Comparison of ENCODE assay signal across 13 mouse cellular contexts in the genomic region with DNA sequence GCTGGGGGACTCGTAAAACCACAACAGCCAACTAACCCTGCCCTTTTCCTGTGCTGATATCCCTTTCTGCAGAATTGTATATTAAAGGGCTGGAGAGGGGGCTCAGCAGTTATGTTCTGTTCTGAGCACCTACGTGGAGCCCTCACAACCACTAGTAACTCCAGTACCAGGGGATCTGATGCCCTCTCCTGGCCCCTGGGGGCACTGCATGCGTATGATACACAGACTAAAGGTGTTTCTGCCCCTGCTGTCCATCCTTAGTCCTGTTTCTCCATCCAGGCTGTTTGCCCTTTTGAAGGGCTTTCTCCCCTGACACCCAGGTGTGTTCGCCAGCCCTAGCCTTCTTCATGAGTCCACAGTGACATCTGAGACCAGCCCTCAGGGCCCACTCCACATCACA.
DNase-seq lines count a peak whose midpoint lies in the region; ATAC-seq and TF ChIP-seq lines count a peak whose summit lies in the region.
"Had no signal": no experiment of that assay in that cellular context is flagged by ENCODE, and none has a peak within 500 bp of the region (broad histone marks: within the 10 kb centered on the region; RNA-seq: fewer than 3 reads in every experiment).

No protein-coding gene starts in this region.

- intact Hi-C loops in heart, postnatal 14 days (cut with DNase I), result no loop called here

- no peak overlapping the region for H3K4me3 ChIP-seq in intestine, postnatal 0 days (ENCODE audit: low read depth, low read length)
- H3K4me3 ChIP-seq in intestine, embryonic 15.5 days (replicated peaks), result no peak overlapping the region
- H3K4me3 ChIP-seq in bone marrow, adult 2 months (replicated peaks; ENCODE audit: control insufficient read depth, low read depth, low read length), result no peak overlapping the region
- H3K4me3 ChIP-seq: embryonic facial prominence, embryonic 15.5 days; hindbrain, embryonic 15.5 days; limb, embryonic 15.5 days had no signal

- H3K4me1 ChIP-seq in intestine, postnatal 0 days (replicated peaks; ENCODE audit: control insufficient read depth, insufficient read depth, low read length), result no peaks in the 10 kb centered on the region
- H3K4me1 ChIP-seq in intestine, embryonic 15.5 days (replicated peaks), result no peaks in the 10 kb centered on the region
- no peaks in the 10 kb centered on the region for H3K4me1 ChIP-seq in bone marrow, adult 2 months (ENCODE audit: control insufficient read depth, insufficient read depth, low read length)
- H3K4me1 ChIP-seq: embryonic facial prominence, embryonic 15.5 days; limb, embryonic 15.5 days had no signal

- peak; percentile 60 for TF ChIP-seq CTCF in intestine, postnatal 0 days (IDR thresholded peaks at IDR 0.05; ENCODE audit: low read depth)
- TF ChIP-seq CTCF in bone marrow, adult 2 months (IDR thresholded peaks at IDR 0.05; ENCODE audit: control insufficient read depth, insufficient read depth, low read length), result peak; percentile 48

- ATAC-seq in intestine, postnatal 0 days, result no peak
- ATAC-seq in intestine, embryonic 15.5 days, result no peak

- no peak overlapping the region for H3K27ac ChIP-seq in intestine, postnatal 0 days (ENCODE audit: low read depth, low read length)
- H3K27ac ChIP-seq in intestine, embryonic 15.5 days, result no peak overlapping the region
- no peak overlapping the region for H3K27ac ChIP-seq in bone marrow, adult 2 months (ENCODE audit: control insufficient read depth, insufficient read depth, low read depth, low read length, poor library complexity)
- H3K27ac ChIP-seq: embryonic facial prominence, embryonic 15.5 days; hindbrain, embryonic 15.5 days; limb, embryonic 15.5 days had no signal

- H3K36me3 ChIP-seq in intestine, postnatal 0 days (ENCODE audit: control insufficient read depth, insufficient read depth), result no peaks in the 10 kb centered on the region
- H3K36me3 ChIP-seq in intestine, embryonic 15.5 days, result no peaks in the 10 kb centered on the region
- H3K36me3 ChIP-seq: embryonic facial prominence, embryonic 15.5 days; hindbrain, embryonic 15.5 days; limb, embryonic 15.5 days had no signal

- H3K9ac ChIP-seq in intestine, postnatal 0 days (ENCODE audit: low read depth, low read length), result no peak overlapping the region
- no peak overlapping the region for H3K9ac ChIP-seq in intestine, embryonic 15.5 days
- H3K9ac ChIP-seq: embryonic facial prominence, embryonic 15.5 days; hindbrain, embryonic 15.5 days; limb, embryonic 15.5 days had no signal

- peak; percentile 42 for DNase-seq in retina, embryonic 14.5 days (ENCODE audit: low spot score)
- no peak for DNase-seq in retina, postnatal 1 day
- peak; percentile 49 for DNase-seq in thymus, postnatal 25 days
- no peak for DNase-seq in gastrocnemius, adult 18-20 months (ENCODE audit: low spot score)
- DNase-seq in heart, postnatal 14 days, result no peak
- DNase-seq: adrenal gland, adult 8-10 months; gastrocnemius, postnatal 36 days had no signal

- H3K4me2 ChIP-seq in intestine, postnatal 0 days (replicated peaks; ENCODE audit: low read depth), result no peak overlapping the region
- H3K4me2 ChIP-seq in intestine, embryonic 15.5 days (replicated peaks), result no peak overlapping the region
- H3K4me2 ChIP-seq: embryonic facial prominence, embryonic 15.5 days; hindbrain, embryonic 15.5 days; limb, embryonic 15.5 days had no signal

- H3K9me3 ChIP-seq in intestine, postnatal 0 days (ENCODE audit: control insufficient read depth), result no peaks in the 10 kb centered on the region
- no peaks in the 10 kb centered on the region for H3K9me3 ChIP-seq in intestine, embryonic 15.5 days
- H3K9me3 ChIP-seq: embryonic facial prominence, embryonic 15.5 days; hindbrain, embryonic 15.5 days; limb, embryonic 15.5 days had no signal

- H3K27me3 ChIP-seq in intestine, postnatal 0 days (replicated peaks; ENCODE audit: control insufficient read depth, insufficient read depth, low read length), result peaks cover 10% of the 10 kb centered on the region; the same call in 1 of the 2 replicates
- H3K27me3 ChIP-seq in intestine, embryonic 15.5 days (replicated peaks), result 0 out of 2 replicates have a peak, but pooled peaks cover 12% of the 10 kb centered on the region
- H3K27me3 ChIP-seq: embryonic facial prominence, embryonic 15.5 days; hindbrain, embryonic 15.5 days; limb, embryonic 15.5 days had no signal

- WGBS in intestine, postnatal 0 days, result 81% methylated on average over 4 of the region's 4 CpGs
- 78% methylated on average over 4 of the region's 4 CpGs for WGBS in intestine, embryonic 15.5 days
- 65% methylated on average over 4 of the region's 4 CpGs for WGBS in bone marrow, adult 2 months

- TF ChIP-seq POLR2A in bone marrow, adult 2 months (IDR thresholded peaks at IDR 0.05; ENCODE audit: borderline replicate concordance, control insufficient read depth, low read depth, low read length), result no peak

Comparison
In these comparisons a context has a peak if more than half of its experiments do, and no peak if none do; other contexts are left out.
1. DNase-seq: peak in retina, embryonic 14.5 days (single experiment) and thymus, postnatal 25 days (single experiment); none in retina, postnatal 1 day (single experiment), gastrocnemius, adult 18-20 months (single experiment) and heart, postnatal 14 days (0 of 2).